Mouse (Mus musculus) activated CD4-positive, CD25-positive, alpha-beta regulatory T cell, adult 9 weeks (primary cell): ENCODE measurements around the gene Kcnc1. TPM values are rescaled to one million over a fixed set of nuclear protein-coding genes. Genes with fewer than 3 reads are reported as not detected.

Experiments
- polyA plus RNA-seq: library from polyadenylated mRNA; unstranded; fragments of 100-300 nt; shearing (Covaris generic); gene quantifications from one replicate; pipeline ENCODE4 v1.2.1, GENCODE M21; 2017

Kcnc1 gene
- polyA plus RNA-seq: not detected

GRCm38 (mm10) chr7:46396231-46396927 lies at the start of gene Kcnc1:
Gene Kcnc1, plus strand, starts transcription at chr7:46396497.

GRCm38 (mm10) chr7:46376172-46377007 lies 19.9 kb upstream of the Kcnc1 start, which contains the start of gene Myod1:
Gene Myod1, plus strand, starts transcription at chr7:46376474.

Other genes with a start within 250 kb of the Kcnc1 start
- not detected for gene Abcc8, start 216.5 kb upstream of the Kcnc1 start, polyA plus RNA-seq
- not detected for gene Ush1c, start 158.0 kb upstream of the Kcnc1 start, polyA plus RNA-seq
- not detected for gene Otog, start 155.5 kb upstream of the Kcnc1 start, polyA plus RNA-seq
- not detected for gene Myod1, start 20.0 kb upstream of the Kcnc1 start, polyA plus RNA-seq
- gene Sergef, start 243.3 kb downstream of the Kcnc1 start, polyA plus RNA-seq: 21.3 TPM